Mouse (Mus musculus) neural tube, embryonic 10.5 days (tissue): ENCODE results near the gene Zfp580.

Source experiments
- DNase-seq: peaks from one replicate; pipeline ENCODE4 v3.0.0-alpha.2; 2017; ENCODE audit warnings: low spot score; ENCODE audit errors: extremely low spot score

The Zfp580 gene

DNA sequence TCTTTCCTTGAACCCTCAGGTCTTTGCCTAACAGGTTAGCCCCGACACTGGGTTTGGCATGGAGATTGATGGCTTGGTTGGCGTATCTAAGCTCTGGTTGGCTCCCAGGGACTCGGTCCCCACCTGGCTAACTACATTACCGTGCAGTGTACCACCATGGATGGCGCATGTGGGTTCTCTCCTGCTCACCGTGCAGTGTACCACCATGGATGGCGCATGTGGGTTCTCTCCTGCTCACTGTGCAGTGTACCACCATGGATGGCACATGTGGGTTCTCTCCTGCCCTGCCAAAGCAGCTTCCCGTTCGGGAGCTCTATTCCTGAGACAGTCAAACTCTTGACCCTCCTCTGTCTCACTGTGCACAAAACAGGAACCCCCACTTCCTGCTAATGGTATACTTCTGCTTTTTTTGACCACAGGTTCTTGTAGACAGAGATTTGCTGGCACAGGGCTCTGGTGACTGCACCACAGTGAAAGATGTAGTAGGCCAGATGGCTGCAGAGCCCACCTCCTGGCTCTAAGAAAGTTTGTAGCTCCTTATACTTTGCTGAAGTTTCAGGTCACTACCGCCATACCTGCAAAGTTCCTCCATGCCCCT lies 49.8 kb downstream of the Zfp580 start:
- DNase-seq, result no peak

GRCm38 (mm10) chr7:5102564-5102963 lies 51.2 kb downstream of the Zfp580 start:
- DNase-seq, result no peak
